Mouse (Mus musculus): ENCODE results near the gene Pkp1. TPM values are rescaled to one million over a fixed set of nuclear protein-coding genes. Genes with fewer than 3 reads are reported as not detected.

The Pkp1 gene
- polyA plus RNA-seq, 1 experiment from 2014 or later, result 0.03 TPM

DNA sequence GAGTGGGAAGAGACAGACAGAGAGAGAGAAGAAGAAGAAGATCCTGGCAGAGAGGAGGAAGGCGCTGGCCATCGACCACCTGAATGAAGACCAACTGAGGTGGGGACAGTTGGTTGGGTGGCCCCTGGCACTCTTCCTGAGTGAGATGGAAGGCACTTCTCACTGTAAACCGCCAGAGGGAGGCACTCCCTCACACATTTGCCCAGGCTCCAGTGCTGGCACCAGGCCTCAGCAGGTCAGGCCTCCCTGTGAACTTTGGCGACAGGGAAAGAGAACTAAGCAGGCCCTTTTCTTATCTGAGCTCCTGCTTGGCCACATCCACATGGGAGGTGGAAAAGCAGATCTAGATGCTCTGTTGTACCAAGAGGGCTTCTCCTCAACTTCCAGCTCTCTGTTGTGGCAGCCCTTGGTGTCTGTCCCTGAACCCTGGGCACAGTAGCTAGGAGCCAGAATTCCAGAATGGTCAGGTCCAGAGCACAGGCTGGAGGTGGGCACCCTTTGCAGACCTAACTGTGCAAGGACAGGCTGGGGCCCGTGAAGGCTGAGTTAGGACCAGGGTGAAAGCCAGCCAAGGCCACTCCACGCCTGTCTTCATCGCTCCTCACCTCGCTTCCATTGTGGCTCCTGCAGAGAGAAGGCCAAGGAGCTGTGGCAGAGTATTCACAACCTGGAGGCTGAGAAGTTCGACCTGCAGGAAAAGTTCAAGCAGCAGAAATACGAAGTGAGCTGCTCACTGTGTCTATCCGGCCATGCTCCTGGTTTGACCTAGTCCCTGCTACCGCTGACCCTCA, 68.1 kb downstream of the Pkp1 start:
- no peak for ATAC-seq
- no peak overlapping the region for H3K27ac ChIP-seq (ENCODE audit: low read depth, low read length)
- TF ChIP-seq CTCF (IDR thresholded peaks at IDR 0.05; ENCODE audit: low read depth), result peak; percentile 81

DNA sequence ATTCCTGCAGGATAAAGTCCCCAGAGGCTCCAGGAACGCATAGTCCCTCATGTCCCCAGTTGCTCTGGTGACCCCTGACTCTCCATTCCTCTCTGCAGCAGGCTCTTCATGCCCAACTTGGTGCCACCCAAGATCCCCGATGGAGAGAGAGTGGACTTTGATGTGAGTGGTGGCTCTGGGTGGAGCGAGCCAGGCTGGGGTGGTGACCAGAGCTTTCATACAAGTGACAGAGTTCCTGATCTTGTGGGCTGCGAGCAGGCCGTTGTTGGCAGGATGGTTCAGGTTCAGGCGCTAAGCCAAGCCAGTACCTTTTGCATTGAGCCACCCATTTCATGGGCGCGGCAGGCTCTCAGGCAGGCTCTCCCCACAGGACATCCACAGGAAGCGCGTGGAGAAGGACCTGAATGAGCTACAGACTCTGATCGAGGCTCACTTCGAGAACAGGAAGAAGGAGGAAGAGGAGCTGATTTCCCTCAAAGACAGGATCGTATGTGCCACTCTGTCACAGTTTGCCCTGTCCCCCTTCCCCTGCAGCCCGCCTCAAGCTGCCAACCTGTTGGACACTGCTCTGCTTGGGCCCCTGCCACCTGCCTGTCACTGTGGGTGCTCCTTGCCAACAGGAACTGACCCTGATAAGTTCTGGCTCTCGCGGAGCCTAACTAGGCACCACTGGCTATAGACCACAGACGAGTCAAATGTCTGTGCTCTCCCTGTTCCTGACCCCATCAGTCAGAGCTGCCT, 71.2 kb downstream of the Pkp1 start:
- no peak overlapping the region for H3K27ac ChIP-seq (ENCODE audit: low read depth, low read length)
- no peak for ATAC-seq
- no peaks in the 10 kb centered on the region for H3K27me3 ChIP-seq (replicated peaks; ENCODE audit: control insufficient read depth, insufficient read depth, low read length)
- H3K9me3 ChIP-seq (ENCODE audit: control insufficient read depth), result no peaks in the 10 kb centered on the region
- H3K4me1 ChIP-seq (replicated peaks; ENCODE audit: control insufficient read depth, insufficient read depth, low read length), result peaks cover 6% of the 10 kb centered on the region; the same call in 1 of the 2 replicates
- H3K4me3 ChIP-seq (ENCODE audit: low read depth, low read length), result no peak overlapping the region
- no peak overlapping the region for H3K9ac ChIP-seq (ENCODE audit: low read depth, low read length)
- no peak for TF ChIP-seq CTCF (IDR thresholded peaks at IDR 0.05; ENCODE audit: low read depth)
- H3K36me3 ChIP-seq (ENCODE audit: control insufficient read depth, insufficient read depth), result no peaks in the 10 kb centered on the region
- H3K4me2 ChIP-seq (replicated peaks; ENCODE audit: low read depth), result no peak overlapping the region
- WGBS, result 72% methylated on average over 17 of the region's 17 CpGs

More for the DNA sequence above, 68.1 kb downstream of the Pkp1 start:
- Histone ChIP-seq H3K4me1 (replicated peaks; ENCODE audit: control insufficient read depth, insufficient read depth, low read length) (peaks cover 6% of the 10 kb centered on the region; the same call in 1 of the 2 replicates), H3K9ac (ENCODE audit: low read depth, low read length) (no peak overlapping the region), H3K27me3 (replicated peaks; ENCODE audit: control insufficient read depth, insufficient read depth, low read length) (no peaks in the 10 kb centered on the region), H3K9me3 (ENCODE audit: control insufficient read depth) (no peaks in the 10 kb centered on the region), H3K4me3 (ENCODE audit: low read depth, low read length) (no peak overlapping the region), H3K36me3 (ENCODE audit: control insufficient read depth, insufficient read depth) (no peaks in the 10 kb centered on the region), H3K4me2 (replicated peaks; ENCODE audit: low read depth) (no peak overlapping the region)
- 69% methylated on average over 12 of the region's 12 CpGs for WGBS

DNA sequence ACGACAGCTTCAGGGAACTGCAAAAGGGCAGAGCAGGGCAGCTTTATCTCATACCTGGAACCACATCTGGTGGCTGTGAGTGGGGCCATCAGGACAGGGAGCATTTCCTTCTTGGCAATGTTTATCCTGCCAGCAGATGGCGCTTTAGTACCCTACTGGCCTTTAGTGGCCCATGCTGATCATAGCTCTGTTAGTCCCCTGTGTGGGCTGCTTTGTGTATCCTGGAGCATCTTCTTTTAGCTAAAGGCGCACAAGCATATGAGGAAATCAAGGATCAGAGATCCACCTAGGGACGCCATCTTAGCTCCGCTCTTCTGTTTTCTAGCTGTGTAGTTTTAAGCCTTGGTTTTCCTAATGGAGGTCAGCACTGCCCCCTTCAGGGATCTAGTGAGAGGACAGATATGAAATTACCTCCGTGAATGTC, 71.9 kb downstream of the Pkp1 start:
- Histone ChIP-seq H3K36me3 (ENCODE audit: control insufficient read depth, insufficient read depth) (no peaks in the 10 kb centered on the region), H3K9me3 (ENCODE audit: control insufficient read depth) (no peaks in the 10 kb centered on the region), H3K4me3 (ENCODE audit: low read depth, low read length) (no peak overlapping the region), H3K4me2 (replicated peaks; ENCODE audit: low read depth) (0 out of 2 replicates have a peak overlapping the region, but pooled peaks have one; percentile 3), H3K4me1 (replicated peaks; ENCODE audit: control insufficient read depth, insufficient read depth, low read length) (0 out of 2 replicates have a peak, but pooled peaks cover under 1% of the 10 kb centered on the region), H3K27ac (ENCODE audit: low read depth, low read length) (no peak overlapping the region), H3K27me3 (replicated peaks; ENCODE audit: control insufficient read depth, insufficient read depth, low read length) (no peaks in the 10 kb centered on the region), H3K9ac (ENCODE audit: low read depth, low read length) (no peak overlapping the region)
- TF ChIP-seq CTCF (IDR thresholded peaks at IDR 0.05; ENCODE audit: low read depth), result peak; percentile 85
- WGBS, result 26% methylated on average over 6 of the region's 6 CpGs
- peak; percentile 55 for ATAC-seq

DNA sequence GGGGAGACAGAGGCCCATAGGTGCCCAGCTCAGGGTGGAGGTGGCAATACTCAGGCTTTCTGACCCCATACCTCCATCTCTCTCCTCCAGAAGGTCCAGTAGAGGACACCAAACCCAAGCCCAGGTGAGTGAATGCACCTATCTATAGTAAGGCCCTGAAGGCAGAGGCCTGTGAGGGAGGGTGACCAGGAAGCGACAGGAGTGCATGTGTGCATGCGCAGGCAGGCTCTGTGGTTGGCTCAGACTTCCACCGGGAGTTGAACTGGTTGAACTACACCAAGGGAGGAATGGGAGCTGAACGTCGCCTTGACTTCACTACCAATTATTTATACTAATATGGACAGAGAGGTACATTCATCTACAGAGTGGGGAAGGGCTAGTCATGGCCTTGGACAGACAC, 72.4 kb downstream of the Pkp1 start:
- no peaks in the 10 kb centered on the region for H3K36me3 ChIP-seq (ENCODE audit: control insufficient read depth, insufficient read depth)
- ATAC-seq, result no peak
- WGBS, result 77% methylated on average over 5 of the region's 5 CpGs
- no peak overlapping the region for H3K9ac ChIP-seq (ENCODE audit: low read depth, low read length)
- no peaks in the 10 kb centered on the region for H3K27me3 ChIP-seq (replicated peaks; ENCODE audit: control insufficient read depth, insufficient read depth, low read length)
- no peak overlapping the region for H3K4me2 ChIP-seq (replicated peaks; ENCODE audit: low read depth)
- H3K9me3 ChIP-seq (ENCODE audit: control insufficient read depth), result no peaks in the 10 kb centered on the region
- no peak for TF ChIP-seq CTCF (IDR thresholded peaks at IDR 0.05; ENCODE audit: low read depth)
- no peak overlapping the region for H3K27ac ChIP-seq (ENCODE audit: low read depth, low read length)
- H3K4me1 ChIP-seq (replicated peaks; ENCODE audit: control insufficient read depth, insufficient read depth, low read length), result no peaks in the 10 kb centered on the region
- no peak overlapping the region for H3K4me3 ChIP-seq (ENCODE audit: low read depth, low read length)

DNA sequence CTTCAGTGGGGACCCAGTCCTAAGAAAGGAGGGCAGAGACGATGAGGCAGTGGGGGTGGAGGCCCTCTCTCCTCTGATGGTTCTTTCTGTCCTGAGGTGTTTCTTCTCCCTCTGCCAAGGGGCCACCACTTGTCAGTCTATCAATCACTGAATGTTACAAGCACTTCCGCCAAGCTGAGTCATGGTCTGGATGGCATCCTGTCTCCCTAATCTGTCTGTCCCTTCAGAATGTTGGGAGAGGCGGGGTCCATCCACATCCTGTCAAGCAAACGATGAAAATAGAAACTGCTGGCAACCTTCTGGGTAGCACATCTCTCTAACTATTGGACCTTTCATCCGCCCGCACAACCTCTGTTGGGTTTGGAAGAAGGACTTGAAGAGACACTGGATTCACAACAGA, 74.5 kb downstream of the Pkp1 start:
- H3K4me3 ChIP-seq (ENCODE audit: low read depth, low read length), result no peak overlapping the region
- no peak for ATAC-seq
- TF ChIP-seq CTCF (IDR thresholded peaks at IDR 0.05; ENCODE audit: low read depth), result no peak
- 67% methylated on average over 6 of the region's 6 CpGs for WGBS
- H3K9ac ChIP-seq (ENCODE audit: low read depth, low read length), result no peak overlapping the region
- no peaks in the 10 kb centered on the region for H3K27me3 ChIP-seq (replicated peaks; ENCODE audit: control insufficient read depth, insufficient read depth, low read length)
- H3K36me3 ChIP-seq (ENCODE audit: control insufficient read depth, insufficient read depth), result no peaks in the 10 kb centered on the region
- H3K9me3 ChIP-seq (ENCODE audit: control insufficient read depth), result no peaks in the 10 kb centered on the region
- no peaks in the 10 kb centered on the region for H3K4me1 ChIP-seq (replicated peaks; ENCODE audit: control insufficient read depth, insufficient read depth, low read length)
- no peak overlapping the region for H3K27ac ChIP-seq (ENCODE audit: low read depth, low read length)
- H3K4me2 ChIP-seq (replicated peaks; ENCODE audit: low read depth), result no peak overlapping the region

DNA sequence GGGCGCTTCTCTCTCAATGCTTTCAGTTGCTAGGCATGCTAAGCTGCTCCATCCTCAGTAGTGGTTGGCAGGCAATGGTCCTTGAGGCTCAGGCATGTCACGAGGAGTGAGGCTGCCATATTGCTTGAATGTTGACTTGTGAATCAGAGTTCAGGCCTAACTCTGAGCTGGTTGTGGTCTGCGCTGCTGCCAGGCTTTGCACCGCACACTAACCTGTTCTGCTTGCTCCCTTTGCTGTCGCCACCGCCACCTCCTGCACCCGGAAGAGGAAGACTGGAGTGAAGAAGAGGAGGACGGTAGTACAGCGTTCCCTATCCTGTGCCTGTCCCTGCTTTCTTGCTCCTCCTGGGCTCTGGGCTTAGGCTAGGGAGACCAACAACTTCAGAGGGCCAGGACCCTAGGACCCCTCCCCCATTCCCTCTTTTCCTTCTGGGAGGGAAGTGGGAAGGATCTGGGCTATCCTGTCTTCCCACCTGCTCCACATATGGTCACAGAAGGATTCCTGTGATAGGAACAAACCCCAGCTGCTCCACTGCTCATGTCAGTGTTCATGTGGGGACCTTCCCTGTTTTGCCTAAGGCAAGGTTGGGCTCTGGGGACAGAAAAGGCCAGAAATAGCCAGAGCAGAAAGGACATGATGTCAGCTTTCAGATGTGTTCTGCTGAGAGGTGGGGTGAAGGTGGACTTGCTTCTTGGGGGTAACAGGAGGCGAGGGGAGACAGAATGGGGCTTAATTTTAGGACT, 75.3 kb downstream of the Pkp1 start:
- Histone ChIP-seq H3K36me3 (ENCODE audit: control insufficient read depth, insufficient read depth) (no peaks in the 10 kb centered on the region), H3K27ac (ENCODE audit: low read depth, low read length) (no peak overlapping the region), H3K4me1 (replicated peaks; ENCODE audit: control insufficient read depth, insufficient read depth, low read length) (no peaks in the 10 kb centered on the region), H3K4me2 (replicated peaks; ENCODE audit: low read depth) (no peak overlapping the region), H3K9me3 (ENCODE audit: control insufficient read depth) (no peaks in the 10 kb centered on the region), H3K4me3 (ENCODE audit: low read depth, low read length) (no peak overlapping the region), H3K27me3 (replicated peaks; ENCODE audit: control insufficient read depth, insufficient read depth, low read length) (no peaks in the 10 kb centered on the region), H3K9ac (ENCODE audit: low read depth, low read length) (no peak overlapping the region)
- TF ChIP-seq CTCF (IDR thresholded peaks at IDR 0.05; ENCODE audit: low read depth), result no peak
- WGBS, result 90% methylated on average over 10 of the region's 10 CpGs
- no peak for ATAC-seq
